Mouse (Mus musculus): ENCODE data around the gene Zfp202. TPM values are rescaled to one million over a fixed set of nuclear protein-coding genes. Genes with fewer than 3 reads are reported as not detected.

The Zfp202 gene
- polyA plus RNA-seq, 1 experiment from 2014 or later, result 9.6 TPM

DNA sequence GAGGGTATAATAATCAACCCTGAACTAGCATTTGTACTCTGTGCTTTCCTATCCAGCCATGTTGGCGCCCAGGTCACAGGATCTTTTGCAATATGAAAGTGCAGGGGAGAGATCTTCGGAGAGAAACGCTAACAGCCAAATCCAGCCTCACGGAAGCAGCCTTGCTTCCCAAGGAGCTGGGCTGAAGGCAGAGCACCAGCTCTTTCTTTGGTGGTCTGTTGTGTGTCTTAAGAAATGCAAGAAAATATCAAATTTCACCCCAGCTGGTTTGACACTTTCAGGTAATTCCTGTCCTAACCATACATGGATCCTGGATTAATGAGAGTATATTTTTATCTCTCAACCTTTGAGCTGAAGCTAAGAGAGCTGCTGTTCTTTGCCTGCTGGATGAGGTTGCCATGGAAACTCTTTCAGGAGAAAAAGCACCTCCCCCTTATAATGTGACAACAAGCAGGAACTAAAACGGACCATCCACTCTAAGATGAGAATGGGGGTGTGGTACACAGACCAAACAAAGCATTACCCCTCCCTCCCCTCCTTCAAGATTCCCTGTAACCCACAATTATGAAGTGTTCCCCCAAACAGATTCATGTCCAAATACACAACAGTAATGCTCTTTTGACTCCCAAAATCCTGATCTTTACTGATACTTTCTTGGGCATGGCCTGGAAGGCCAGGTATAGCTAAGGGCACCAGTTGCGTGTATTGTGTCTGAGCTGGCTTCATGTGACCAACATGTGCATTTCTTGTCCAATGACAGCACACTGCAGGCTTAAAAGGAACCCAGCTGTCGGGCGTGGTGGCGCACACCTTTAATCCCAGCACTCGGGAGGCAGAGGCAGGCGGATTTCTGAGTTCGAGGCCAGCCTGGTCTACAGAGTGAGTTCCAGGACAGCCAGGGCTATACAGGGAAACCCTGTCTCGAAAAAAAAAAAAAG is 50.1 kb downstream of the Zfp202 start:
- peak; percentile 83 for ATAC-seq
- WGBS, result 50% methylated on average over 13 of the region's 13 CpGs
- H3K4me1 ChIP-seq (replicated peaks), result peaks cover 29% of the 10 kb centered on the region
- H3K27ac ChIP-seq, result peak overlapping the region; percentile 94
- H3K9me3 ChIP-seq, result no peaks in the 10 kb centered on the region
- H3K27me3 ChIP-seq, result peaks cover 4% of the 10 kb centered on the region; the same call in 1 of the 2 replicates
- peak overlapping the region; percentile 61 for H3K4me2 ChIP-seq (replicated peaks)
- H3K36me3 ChIP-seq, result no peaks in the 10 kb centered on the region
- peak overlapping the region; percentile 42 for H3K4me3 ChIP-seq (replicated peaks)
- H3K9ac ChIP-seq (replicated peaks), result peak overlapping the region; percentile 63

DNA sequence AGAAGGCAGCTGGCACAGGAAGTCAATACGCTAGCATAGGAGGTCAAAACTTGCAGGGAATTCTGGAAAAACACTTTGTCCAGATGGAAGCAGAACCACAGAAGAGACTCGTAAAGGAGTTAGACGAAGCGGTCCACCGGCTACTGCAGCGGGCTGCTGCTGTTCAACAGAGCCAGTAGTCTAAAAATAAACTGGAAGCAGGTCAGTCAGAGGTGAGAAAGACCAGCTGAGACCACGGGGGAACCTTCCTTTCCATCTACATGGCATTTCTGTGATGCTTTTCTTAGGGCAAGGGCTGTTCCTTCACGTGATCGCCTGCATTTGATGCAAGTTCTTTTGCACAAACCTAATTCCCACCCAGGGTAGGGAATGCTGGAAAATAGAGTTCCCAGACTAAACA is 53.4 kb downstream of the Zfp202 start:
- WGBS, result 83% methylated on average over 9 of the region's 9 CpGs

GRCm38 (mm10) chr9:40245974-40246665 is 54.0 kb downstream of the Zfp202 start:
- Histone ChIP-seq H3K9me3 (no peaks in the 10 kb centered on the region), H3K4me2 (replicated peaks) (no peak overlapping the region), H3K4me1 (replicated peaks) (peaks cover 22% of the 10 kb centered on the region), H3K27me3 (no peaks in the 10 kb centered on the region), H3K27ac (peak overlapping the region; percentile 21; the same call in 1 of the 2 replicates), H3K9ac (replicated peaks) (no peak overlapping the region), H3K4me3 (replicated peaks) (no peak overlapping the region), H3K36me3 (no peaks in the 10 kb centered on the region)
- 72% methylated on average over 7 of the region's 7 CpGs for WGBS
- ATAC-seq, result no peak

More for the DNA sequence above, 53.4 kb downstream of the Zfp202 start:
- H3K27ac ChIP-seq, result no peak overlapping the region
- H3K9ac ChIP-seq (replicated peaks), result no peak overlapping the region
- ATAC-seq, result no peak
- H3K36me3 ChIP-seq, result no peaks in the 10 kb centered on the region
- H3K4me3 ChIP-seq (replicated peaks), result no peak overlapping the region
- H3K4me1 ChIP-seq (replicated peaks), result peaks cover 28% of the 10 kb centered on the region
- no peak overlapping the region for H3K4me2 ChIP-seq (replicated peaks)
- H3K27me3 ChIP-seq, result no peaks in the 10 kb centered on the region
- H3K9me3 ChIP-seq, result no peaks in the 10 kb centered on the region

DNA sequence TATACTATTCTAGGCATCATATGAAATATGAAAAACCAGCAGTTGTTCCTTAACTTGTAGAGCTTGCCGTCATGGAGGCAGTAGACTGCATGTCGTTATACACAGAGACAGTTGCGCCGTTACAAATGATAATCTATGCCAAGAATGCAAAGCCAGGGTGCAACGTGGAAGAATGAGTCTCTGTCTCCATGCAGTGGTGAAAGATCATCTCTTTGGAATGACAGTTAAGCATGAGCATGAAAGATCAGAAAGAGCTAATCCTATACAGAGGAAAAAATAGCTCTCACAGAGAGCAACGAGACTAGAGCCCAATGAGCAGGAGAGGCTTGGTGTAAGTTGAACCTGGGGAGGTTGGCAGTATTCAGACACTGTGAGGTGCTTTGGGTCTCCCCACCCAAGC is 54.6 kb downstream of the Zfp202 start:
- H3K4me3 ChIP-seq (replicated peaks), result no peak overlapping the region
- WGBS, result 62% methylated on average over 6 of the region's 6 CpGs
- H3K4me2 ChIP-seq (replicated peaks), result no peak overlapping the region
- H3K9me3 ChIP-seq, result no peaks in the 10 kb centered on the region
- no peaks in the 10 kb centered on the region for H3K36me3 ChIP-seq
- H3K4me1 ChIP-seq (replicated peaks), result peaks cover 17% of the 10 kb centered on the region
- no peak overlapping the region for H3K9ac ChIP-seq (replicated peaks)
- no peak overlapping the region for H3K27ac ChIP-seq
- H3K27me3 ChIP-seq, result no peaks in the 10 kb centered on the region
- no peak for ATAC-seq

- Histone ChIP-seq H3K27ac (no peak overlapping the region), H3K4me3 (replicated peaks) (no peak overlapping the region), H3K4me2 (replicated peaks) (no peak overlapping the region), H3K36me3 (no peaks in the 10 kb centered on the region), H3K4me1 (replicated peaks) (peaks cover 10% of the 10 kb centered on the region; the same call in 1 of the 2 replicates), H3K9ac (replicated peaks) (no peak overlapping the region), H3K9me3 (no peaks in the 10 kb centered on the region), H3K27me3 (no peaks in the 10 kb centered on the region)
- WGBS, result 80% methylated on average over 1 of the region's 1 CpGs
- no peak for ATAC-seq
Observed at GRCm38 (mm10) chr9:40249106-40249505, 57.0 kb downstream of the Zfp202 start.

GRCm38 (mm10) chr9:40252459-40252858 is 60.3 kb downstream of the Zfp202 start:
- 83% methylated on average over 3 of the region's 3 CpGs for WGBS
- ATAC-seq, result no peak
- H3K36me3 ChIP-seq, result no peaks in the 10 kb centered on the region
- H3K9ac ChIP-seq (replicated peaks), result no peak overlapping the region
- H3K9me3 ChIP-seq, result no peaks in the 10 kb centered on the region
- H3K27me3 ChIP-seq, result no peaks in the 10 kb centered on the region
- H3K4me1 ChIP-seq (replicated peaks), result no peaks in the 10 kb centered on the region
- no peak overlapping the region for H3K27ac ChIP-seq
- no peak overlapping the region for H3K4me2 ChIP-seq (replicated peaks)
- no peak overlapping the region for H3K4me3 ChIP-seq (replicated peaks)

Other genes starting within 250 kb of the Zfp202 start
- 0.05 TPM in 1 of 2 replicates, not detected in the other for gene Olfr975, start 240.3 kb upstream of the Zfp202 start, polyA plus RNA-seq (2015; fragmentation: Nextera tagmentation; extraction: Ambion mirVana)
- not detected in 2 replicates for gene Olfr976, start 231.2 kb upstream of the Zfp202 start, polyA plus RNA-seq (2015; fragmentation: Nextera tagmentation; extraction: Ambion mirVana)
- gene Olfr978, start 200.2 kb upstream of the Zfp202 start, polyA plus RNA-seq (2015; fragmentation: Nextera tagmentation; extraction: Ambion mirVana), result not detected in 2 replicates
- not detected in 2 replicates for gene Olfr979, start 188.9 kb upstream of the Zfp202 start, polyA plus RNA-seq (2015; fragmentation: Nextera tagmentation; extraction: Ambion mirVana)
- gene Olfr980, start 182.7 kb upstream of the Zfp202 start, polyA plus RNA-seq (2015; fragmentation: Nextera tagmentation; extraction: Ambion mirVana), result not detected in 2 replicates
- not detected in 2 replicates for gene Olfr981, start 170.9 kb upstream of the Zfp202 start, polyA plus RNA-seq (2015; fragmentation: Nextera tagmentation; extraction: Ambion mirVana)
- gene Olfr982, start 118.5 kb upstream of the Zfp202 start, polyA plus RNA-seq (2015; fragmentation: Nextera tagmentation; extraction: Ambion mirVana), result not detected in 2 replicates
- not detected in 2 replicates for gene Olfr983, start 98.7 kb upstream of the Zfp202 start, polyA plus RNA-seq (2015; fragmentation: Nextera tagmentation; extraction: Ambion mirVana)
- not detected in 2 replicates for gene Olfr984, start 78.1 kb upstream of the Zfp202 start, polyA plus RNA-seq (2015; fragmentation: Nextera tagmentation; extraction: Ambion mirVana)
- not detected in 2 replicates for gene Olfr985, start 62.1 kb upstream of the Zfp202 start, polyA plus RNA-seq (2015; fragmentation: Nextera tagmentation; extraction: Ambion mirVana)
- not detected in 2 replicates for gene Tmem225, start 44.2 kb upstream of the Zfp202 start, polyA plus RNA-seq (2015; fragmentation: Nextera tagmentation; extraction: Ambion mirVana)
- 0.08 TPM in 1 of 2 replicates, not detected in the other for gene Olfr986, start 11.4 kb upstream of the Zfp202 start, polyA plus RNA-seq (2015; fragmentation: Nextera tagmentation; extraction: Ambion mirVana)
- 86.5 and 89.4 TPM in 2 replicates for gene Scn3b, start 76.9 kb downstream of the Zfp202 start, polyA plus RNA-seq (2015; fragmentation: Nextera tagmentation; extraction: Ambion mirVana)

Measured in midbrain, embryonic 13.5 days (tissue).